Mouse (Mus musculus) cerebral cortex, adult 2 months (tissue): ENCODE data around the gene L3mbtl4.

Source experiments
- WGBS: fragments of 180-500 bp; shearing (Covaris S2); methylation state at CpG from one replicate; pipeline ENCODE4 v1.1.7; 2018; 5-methylcytosine and 5-hydroxymethylcytosine counted together

L3mbtl4 gene

DNA sequence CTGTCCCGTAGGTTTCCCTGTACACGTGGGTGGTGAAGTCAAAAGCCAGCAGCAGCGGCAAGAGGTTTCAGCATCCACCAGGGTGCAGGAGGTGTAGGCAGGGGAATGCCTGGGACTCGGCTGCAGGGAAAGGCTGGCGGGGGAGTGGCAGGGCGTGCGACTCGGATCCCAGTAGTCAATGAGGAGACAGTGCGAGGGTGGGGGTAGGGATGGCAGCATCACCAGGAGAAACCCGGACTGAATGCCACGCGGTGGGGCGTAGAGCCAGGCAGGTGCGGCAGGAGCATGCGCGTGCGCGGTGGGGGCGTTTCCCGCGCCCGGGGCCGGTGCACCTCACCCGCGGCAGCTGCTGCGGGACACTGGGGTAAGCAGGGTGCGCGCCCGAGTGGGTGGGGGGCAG lies at the start of gene L3mbtl4:
Gene L3mbtl4, plus strand, starts transcription at position 271 of the 400 bp plus-strand sequence.
- 1% methylated on average over 29 of the region's 29 CpGs for WGBS

DNA sequence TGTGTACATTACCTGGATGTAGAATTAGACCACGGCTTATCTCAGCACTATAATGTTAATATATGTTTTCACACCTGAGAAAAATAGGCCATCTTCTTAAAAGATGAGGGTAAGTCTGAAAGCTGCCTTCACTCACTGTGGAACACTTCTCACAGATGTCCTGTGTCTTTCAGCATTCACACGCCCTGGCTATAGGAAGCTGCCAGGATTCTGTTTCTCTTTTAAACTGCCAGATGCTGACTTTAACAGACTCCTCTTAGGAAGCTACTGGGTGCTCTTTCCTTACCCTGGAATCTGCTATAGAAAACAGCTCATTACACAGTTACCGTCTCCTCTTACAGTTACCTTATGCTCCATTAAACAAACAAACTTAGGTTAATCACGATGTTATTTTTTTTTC lies 43.1 kb upstream of the L3mbtl4 start:
- WGBS, result 49% methylated on average over 4 of the region's 4 CpGs

DNA sequence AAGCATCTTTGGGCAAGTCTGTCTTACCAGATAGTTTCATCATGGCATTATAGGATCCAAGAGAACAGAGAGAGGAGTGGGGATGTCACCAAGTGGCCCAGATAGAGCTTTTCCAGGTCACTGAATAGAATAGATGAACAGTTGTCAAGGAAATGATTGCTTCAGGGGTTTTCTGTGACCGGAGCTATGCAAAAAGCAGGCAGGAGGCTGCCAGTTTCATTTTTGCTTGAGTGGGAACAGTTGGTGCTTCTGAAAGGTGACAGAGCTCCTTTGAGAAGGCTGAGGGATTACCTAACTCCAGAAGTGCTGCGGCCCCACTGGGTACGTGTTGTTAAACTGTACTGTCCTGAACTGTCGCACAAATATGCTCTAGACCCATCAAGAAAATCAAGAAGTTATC lies 38.2 kb upstream of the L3mbtl4 start:
- WGBS, result 72% methylated on average over 4 of the region's 4 CpGs

DNA sequence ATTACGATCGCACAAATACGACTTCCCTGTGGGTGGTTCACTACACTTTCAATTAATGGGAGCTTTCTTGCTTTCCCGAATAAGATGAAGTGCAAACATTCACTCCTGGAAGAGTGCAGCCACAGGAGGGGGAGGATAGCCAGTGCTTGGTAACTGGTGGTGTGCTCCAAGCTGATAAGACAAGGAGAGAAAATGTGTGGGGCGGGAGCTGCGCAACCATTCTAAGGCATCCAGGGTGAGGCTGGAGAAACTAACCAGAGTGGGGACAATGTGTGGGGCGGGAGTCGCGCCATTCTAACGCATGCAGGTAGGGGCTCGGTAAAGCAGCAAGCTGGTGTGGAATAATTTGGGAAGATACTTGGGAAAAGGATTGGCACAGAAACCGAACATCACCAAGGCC lies 36.6 kb upstream of the L3mbtl4 start:
- WGBS, result 85% methylated on average over 12 of the region's 12 CpGs

DNA sequence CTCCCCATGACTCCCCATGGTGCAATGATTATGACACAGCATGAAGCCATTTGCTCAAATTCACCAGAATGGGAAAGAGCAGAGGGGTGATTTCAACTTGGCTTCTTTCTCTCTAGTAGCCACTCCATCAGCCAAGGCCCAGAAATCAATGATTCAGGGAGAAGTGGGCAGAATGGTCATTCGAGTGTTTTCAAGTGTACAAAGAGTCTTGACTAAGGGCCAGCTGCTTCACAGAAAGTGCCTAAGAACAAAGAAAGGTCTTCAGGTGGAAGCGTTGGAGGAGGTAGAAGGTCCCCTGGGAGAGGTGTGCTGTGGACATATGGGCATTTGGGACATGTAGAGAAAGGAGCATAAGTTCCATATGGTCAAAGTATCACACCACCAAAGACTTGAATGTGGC lies 33.4 kb upstream of the L3mbtl4 start:
- 68% methylated on average over 2 of the region's 2 CpGs for WGBS

DNA sequence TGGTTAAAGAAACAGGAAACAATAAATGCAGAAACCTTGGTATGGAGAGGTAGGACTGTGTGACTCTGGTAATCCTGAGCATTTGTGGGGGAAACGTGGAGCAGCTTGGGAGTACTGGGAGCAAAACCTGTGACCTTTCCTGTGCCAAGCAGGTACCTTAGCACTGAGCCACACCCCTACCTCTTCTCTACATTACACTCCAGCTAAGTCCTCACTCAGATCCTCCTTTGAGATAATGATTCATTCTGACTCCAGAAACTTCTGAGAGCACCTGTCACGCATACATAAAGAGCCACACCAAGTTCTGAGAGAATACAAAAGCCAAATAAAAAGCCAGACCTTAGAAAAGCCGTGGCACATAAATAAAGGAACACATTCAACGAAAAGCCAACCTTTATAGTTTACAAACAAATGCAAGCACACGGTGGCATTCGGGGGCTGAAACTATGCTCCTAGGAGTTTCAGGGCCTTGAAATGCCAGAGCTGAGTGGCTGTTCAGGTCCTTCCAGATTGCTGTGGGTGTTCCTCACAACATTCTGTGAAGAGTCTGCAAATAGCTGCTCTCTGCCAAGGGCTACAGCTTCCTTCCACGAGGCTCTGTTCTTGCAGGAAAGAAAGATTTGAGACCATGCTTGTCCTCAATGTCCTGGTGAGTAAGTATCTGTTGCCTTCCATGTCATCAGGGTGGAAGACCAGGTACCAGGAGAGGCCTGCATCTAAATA lies 8.6 kb upstream of the L3mbtl4 start:
- WGBS, result 45% methylated on average over 7 of the region's 7 CpGs

DNA sequence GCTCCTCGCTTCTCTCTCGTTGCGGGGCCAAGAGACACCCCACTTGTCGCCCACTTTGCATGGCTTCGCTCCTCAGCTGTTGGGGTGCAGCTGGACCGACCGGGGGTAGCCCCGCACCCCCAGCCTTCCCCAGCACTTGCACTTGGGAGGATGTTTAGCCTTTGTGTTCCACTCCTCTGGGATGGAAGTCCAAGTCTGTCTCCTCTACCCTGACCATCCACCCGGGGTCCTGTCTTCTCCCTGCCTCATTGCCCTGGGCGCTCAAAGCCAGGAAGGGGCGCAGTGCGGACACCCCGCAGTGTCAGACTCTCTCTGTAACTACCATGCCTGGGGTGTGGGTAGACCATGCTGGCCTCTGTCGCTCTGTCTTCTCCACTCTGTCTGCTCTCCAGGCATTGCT lies 357 bp downstream of the L3mbtl4 start:
- WGBS, result 7% methylated on average over 14 of the region's 14 CpGs

DNA sequence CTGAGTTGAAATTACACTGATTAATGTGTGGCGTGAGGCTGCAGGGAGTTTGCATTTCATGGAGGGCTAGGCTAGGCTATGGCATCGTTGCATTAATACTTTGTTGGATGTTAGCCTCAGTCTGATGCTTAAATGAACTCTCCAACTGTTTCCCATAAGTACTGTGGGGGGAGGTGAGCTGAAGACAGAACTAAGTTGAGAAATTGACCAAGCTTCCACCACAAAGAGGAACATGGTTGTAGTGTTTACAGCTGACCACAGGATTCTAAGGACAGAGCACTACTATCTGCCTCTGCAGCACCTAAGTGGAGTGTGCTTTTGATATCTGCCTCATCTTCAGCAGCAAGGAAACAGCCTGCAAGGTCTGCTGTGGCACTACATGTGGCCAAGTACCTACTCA lies 1.5 kb downstream of the L3mbtl4 start:
- WGBS, result 82% methylated on average over 2 of the region's 2 CpGs

DNA sequence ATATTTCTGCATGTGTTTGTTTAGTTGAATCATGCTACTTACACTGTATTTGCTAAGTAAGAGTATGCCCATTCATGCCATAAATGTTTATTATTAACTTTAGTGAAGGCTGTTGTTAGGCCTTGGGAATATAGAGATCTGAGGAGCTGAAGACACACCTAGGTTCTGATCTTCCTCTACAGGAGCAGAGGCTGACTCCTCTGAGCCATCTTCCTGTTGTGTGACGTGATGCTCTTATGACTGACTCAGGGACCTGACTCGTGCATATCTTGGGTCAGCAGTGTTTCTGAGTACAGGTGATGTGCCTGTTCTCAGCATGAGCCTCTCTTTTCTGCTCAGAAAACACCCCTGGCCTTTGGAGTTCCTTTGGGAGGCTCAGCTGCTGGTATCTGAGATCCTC lies 7.3 kb downstream of the L3mbtl4 start:
- WGBS, result 83% methylated on average over 2 of the region's 2 CpGs

DNA sequence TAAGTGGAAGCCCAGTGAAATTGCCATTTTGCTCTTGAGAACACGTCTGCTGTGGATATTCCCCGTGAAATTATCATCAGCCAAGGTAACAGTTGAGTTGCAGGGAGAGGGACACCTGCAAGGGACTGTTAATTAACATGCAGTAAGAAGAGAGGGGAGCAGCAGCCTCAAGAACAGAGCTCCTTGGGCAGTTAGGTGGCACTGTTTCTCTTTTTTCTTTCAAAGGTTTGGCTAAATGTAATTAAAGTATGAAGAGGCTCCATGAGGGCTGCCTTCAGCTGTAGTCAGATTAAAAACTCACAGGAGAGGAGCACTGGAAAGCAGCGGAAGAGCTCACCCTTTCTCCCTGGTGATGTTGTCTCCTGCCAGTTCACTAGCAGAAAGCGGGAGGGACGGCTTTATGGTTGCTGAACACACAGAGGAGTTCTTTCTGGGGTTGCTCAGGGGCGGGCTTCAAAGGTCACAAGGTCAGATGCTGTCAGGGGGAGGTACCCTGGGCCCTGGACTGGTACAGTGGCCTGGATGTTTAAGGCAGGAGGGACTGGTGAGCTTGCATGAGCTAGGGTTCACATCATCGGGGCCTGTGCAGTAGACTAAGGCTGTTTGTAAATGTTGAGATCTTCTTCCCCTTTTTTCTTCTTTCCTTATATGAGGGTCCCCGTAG lies 11.7 kb downstream of the L3mbtl4 start:
- WGBS, result 36% methylated on average over 8 of the region's 8 CpGs

DNA sequence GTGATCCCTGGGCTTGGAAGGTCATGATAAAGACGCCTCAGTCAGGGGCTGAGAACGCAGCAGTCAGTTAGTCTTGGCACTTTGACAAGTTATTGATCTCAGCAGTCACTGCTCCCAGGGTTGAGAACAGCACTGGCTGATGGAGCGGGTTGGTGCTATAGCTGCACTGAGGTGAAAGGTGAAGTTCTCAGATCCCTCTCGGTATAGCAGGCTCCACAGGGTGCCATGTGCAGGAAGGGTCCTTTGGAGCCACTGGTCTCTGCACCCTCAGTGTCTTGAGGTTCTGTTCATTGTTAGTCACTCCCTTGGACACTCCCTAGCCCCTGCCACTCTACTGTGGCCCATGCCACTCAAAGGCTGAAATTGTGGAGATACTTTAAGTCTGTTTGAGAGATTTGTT lies 14.5 kb downstream of the L3mbtl4 start:
- WGBS, result 85% methylated on average over 4 of the region's 4 CpGs

DNA sequence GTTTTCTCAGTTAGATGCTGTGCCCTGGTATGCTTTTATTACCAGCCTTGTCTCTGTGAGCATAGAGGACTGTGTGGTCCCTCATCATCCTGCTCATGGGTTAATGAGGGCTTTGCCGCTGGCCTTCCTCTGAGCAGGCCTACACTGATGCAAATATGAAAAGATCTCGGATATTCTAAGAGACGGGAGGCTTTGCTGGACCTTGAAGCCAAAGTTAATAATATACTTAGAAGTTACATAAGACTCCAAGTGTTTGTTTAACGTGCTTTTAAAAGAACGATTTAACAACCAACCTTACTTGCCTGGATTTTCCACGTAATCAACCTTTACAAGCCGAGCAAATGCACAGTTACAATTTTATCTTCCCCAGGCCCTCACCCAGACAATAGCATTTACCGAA lies 15.1 kb downstream of the L3mbtl4 start:
- 78% methylated on average over 8 of the region's 8 CpGs for WGBS

DNA sequence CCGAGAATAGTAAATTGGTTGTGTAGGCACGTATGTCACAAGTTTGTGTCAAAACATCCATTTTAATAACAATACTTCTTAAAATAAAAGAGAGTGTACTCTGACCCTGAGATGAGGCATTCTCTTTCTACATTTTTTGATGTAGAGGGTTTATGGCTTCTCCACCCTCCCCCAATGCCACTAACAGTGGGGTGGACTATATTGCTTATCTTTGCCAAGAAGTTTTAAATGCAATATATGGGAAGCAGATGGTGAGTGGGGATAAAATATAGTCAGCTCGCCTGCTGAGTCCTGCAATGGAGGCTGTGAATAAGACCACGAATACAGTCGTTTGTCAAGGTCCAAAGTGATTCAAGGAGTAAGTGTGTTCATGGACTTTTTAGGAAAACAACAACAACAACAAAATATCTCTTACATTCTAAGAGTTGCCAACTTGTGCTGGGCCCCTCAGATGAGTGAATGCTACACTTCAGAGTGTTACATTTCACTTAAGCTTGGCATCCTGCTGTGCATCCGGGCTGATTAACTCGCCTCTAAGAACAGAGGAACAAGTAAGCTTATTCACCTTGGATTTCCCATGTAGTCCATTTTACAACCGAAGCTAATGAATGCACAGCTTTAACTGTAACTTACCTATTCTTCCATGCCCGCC lies 18.2 kb downstream of the L3mbtl4 start:
- 37% methylated on average over 9 of the region's 9 CpGs for WGBS

DNA sequence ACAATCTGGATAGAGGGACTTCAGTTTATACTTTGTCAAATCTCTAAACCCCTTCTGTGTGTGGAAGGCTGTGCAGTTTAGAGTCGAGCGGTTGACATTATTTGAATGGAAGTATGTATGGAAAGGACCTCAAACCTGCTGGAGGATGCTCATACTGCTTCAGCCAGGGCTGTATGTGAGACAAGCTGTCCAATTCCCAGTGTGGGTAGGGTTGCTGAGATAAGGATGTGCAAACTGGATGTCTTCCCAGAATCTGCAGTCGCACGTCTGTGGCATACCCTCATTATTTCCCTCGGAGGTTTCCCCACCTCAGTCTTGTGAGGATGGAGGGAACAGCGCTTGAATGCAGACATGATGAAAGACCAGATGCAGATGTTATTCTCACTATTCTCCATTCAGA lies 34.8 kb downstream of the L3mbtl4 start:
- 47% methylated on average over 6 of the region's 6 CpGs for WGBS

DNA sequence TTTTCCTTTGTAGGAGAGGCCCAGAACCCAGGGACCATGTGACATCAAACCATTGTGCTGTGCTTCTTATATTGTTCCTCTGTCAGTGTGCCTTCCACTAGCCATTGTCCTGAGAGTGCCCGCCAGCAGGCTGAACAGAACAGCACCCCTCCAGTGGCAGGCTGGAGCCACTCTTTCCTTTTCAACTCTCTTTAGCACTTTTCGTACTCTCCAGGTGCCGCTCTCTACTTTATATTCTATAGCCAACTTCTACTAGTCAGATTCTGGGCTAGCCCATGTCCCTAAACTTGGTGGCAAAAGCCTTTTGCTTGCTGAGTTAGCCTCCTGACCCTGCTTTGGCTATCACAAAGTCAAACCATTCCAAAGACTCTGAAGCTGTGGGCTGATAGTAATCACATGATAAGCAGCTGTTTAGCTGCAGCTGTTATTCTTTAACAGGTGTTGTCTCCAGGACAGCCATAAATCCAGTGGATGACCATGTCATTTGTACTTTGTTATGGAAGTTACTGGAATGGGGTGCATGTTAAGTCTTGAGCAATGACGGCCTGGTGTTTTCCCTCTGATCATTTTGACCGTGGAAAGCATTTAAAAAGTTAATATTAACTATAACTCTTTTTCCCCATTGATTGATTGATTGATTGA lies 38.8 kb downstream of the L3mbtl4 start:
- 92% methylated on average over 5 of the region's 5 CpGs for WGBS

DNA sequence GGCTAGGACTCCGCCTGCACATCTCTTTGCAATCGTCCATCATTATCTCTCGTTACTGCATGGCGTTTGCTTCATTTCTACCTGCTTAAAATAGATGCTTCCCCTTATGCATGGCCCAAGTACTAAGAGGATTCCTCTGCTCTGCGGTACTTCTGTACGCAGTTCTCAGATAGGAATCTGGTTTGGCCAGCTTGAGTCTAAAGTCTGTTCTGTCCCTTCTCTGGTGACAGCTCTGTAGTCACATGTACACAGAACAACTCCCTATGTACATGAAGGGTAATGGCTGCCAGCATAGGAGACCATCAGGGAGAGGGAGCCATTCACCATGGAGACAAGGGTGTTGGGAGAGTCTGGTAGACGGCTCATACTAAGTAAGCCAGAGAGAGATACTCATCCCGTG lies 47.3 kb downstream of the L3mbtl4 start:
- 78% methylated on average over 8 of the region's 8 CpGs for WGBS

DNA sequence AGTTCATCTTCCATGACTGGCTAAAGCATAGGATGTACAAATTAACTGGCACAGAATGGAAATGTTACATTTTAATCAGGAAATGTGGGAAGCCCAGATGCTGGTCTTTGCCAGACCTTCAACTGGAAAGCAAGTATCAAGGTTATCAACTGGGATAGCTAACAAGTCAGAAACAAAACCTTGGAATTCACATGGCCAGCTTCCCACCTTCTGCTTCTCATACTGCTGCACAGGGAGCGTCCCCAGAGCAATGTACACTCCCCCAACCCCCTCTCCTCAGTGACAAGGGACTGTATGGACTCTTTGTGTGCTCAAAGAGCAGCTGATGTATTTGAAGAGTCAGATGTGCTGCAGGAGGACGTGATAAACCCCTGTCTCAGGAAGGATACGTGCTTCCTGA lies 49.0 kb downstream of the L3mbtl4 start:
- 62% methylated on average over 3 of the region's 3 CpGs for WGBS

DNA sequence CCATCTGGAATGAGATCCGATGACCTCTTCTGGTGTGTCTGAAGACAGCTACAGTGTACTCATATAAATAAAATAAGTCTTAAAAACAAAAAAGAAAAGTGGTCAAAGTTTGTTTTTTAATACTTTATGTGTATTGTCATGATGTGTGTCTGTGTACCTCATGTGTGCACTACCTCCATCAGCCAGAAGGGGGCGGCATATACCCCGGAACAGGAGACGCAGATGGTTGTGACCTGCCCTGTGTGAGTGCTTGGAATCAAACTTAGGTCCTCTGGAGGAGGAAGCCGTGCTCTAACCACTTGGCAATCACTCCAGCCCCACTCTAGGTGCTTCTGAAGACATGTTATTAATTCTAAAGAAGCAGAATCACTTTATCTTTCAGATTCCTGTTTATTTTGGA lies 58.6 kb downstream of the L3mbtl4 start:
- 84% methylated on average over 5 of the region's 5 CpGs for WGBS

DNA sequence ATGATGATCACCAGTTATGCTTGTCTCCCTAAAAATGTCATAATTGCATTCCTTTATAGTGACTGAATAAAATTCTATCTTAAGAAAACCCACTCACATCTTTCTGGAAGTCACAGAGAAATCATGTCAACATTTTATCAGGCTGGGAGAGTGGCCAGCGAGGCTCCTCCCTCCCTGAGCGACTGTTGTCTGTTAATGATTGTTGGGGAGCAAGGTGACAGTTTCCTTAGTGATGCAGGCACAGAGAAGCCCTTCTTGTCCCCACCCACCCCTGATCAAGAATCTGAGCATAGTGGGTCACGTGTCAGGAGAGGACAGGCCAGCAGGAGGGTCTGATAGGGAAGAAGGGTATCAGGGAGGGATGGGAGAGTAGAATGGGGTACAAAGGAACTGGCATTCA lies 59.8 kb downstream of the L3mbtl4 start:
- WGBS, result 69% methylated on average over 3 of the region's 3 CpGs

DNA sequence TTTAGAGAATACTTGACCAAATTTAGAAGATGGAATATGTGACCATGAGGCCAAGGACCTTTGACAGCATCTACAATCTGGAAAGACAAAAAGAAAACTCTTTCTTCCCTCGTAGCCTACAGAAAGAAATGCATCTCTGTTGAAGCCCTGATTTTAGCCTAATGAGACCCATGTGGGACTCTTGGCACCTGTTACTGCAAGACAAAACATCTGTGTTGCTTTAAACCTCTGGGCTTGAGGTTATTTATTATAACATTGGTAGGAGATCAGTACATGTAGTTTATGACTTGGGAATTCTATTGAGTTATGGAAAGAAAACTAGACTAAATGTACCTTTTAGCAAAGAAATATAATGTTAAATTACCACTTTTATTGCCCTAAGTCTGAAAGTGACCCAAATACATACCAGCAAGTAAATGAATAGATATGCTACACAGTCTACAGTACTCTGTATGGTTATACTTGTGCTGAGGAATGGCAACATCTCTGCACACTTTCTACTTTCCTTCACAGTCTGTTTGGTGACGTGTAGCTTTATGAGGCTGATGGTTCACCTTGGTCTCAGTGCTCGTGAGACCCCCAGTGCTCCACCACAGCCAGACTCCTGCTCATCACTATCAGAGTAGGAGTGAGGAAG lies 65.4 kb downstream of the L3mbtl4 start:
- 78% methylated on average over 3 of the region's 3 CpGs for WGBS

DNA sequence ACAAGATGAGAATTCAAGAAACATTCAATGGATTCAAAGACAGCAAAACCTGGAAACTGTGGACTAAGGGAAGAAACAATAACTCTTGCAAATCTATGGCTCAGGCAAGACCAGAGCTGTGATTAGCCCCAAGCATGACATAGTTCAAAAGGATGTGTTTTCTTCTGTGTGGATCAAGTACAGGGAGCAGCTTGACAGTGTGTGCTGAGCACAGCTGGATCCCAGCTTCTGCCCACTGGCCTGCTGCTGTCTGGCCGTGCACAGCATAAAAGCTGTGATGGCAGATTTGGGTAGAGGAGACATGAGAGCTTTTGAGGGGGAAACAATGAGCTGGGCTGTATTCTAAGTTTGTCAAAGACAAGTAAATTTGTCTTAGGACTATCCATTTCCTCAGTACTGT lies 84.1 kb downstream of the L3mbtl4 start:
- 62% methylated on average over 1 of the region's 1 CpGs for WGBS

DNA sequence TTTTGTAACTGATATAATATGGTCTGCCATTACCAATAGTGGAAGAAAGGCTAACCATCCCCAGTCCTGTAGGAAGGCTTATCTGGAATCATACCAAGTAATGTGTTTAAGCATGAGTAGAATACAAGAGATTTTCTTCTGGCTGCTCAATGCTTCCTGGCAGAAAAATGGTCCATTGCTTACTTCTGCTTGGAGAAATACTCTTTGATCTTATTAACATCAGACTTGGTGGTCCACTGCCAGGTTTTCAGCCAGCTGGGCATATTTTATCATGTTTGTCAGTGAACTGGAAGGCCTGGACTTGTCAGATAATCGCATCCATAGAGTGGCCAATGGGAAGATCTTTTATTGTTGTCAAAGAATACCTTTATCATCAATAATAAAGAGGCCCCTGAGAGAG lies 97.5 kb downstream of the L3mbtl4 start:
- 69% methylated on average over 1 of the region's 1 CpGs for WGBS
